Mouse (Mus musculus) central nervous system, embryonic 11.5 days (tissue): ENCODE results near the gene Stc2. TPM values are rescaled to one million over a fixed set of nuclear protein-coding genes. Genes with fewer than 3 reads are reported as not detected.

ENCODE experiments used
- polyA plus RNA-seq: library from polyadenylated mRNA; depleted of rRNA; stranded (reverse); fragments of >200 nt; gene quantifications from 2 replicates; pipeline ENCODE4 v1.2.3, GENCODE M21; 2012; rRNA removed

Stc2 gene
- 2.2 and 2.6 TPM in 2 replicates for polyA plus RNA-seq

DNA sequence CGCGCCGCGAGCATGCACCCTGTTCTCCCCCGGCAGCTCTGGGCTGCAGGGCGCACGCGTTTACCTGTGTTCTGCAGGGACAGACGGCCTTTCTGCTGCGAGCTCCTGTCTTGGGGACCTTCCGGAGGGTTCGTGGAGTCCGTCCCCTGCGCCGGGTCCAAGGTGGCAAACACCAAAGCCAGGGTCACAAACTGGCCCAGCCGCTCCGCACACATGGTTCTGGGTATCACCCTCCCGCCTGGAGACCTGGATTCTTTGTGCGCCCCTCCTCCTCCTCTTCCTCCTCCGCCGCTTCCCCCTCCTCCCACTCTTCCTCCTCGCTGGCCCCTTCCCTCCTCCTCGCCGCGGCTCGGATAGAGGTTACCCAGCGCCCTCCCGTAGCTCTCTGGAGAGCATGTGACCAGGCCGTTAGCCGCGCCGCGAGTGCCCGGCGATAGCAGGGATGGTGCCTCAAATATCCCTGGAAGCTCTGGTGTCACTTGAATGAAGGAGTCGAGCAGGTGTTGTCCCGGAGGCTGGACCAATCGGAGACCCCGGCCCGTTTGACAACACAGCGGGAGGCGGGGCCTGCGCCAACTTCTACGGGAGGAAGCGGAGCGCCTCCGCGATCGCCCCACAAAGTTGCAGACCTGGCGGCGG is at the start of gene Stc2:
Stc2 (minus strand) TSS at position 427 of the 639 bp plus-strand sequence.

Other genes starting within 250 kb of the Stc2 start
- gene Gm17332, start 187.6 kb downstream of the Stc2 start, polyA plus RNA-seq: not detected in 2 replicates